Mouse (Mus musculus): Measurements from ENCODE around the gene Ror1. TPM values are rescaled to one million over a fixed set of nuclear protein-coding genes. Genes with fewer than 3 reads are reported as not detected.
A peak's percentile ranks its signal among the peaks of the same experiment; 100 is the strongest.

Gene Ror1
- polyA plus RNA-seq, 1 experiment from 2014 or later: 12.4 TPM

- no peak overlapping the region for H3K27ac ChIP-seq (replicated peaks in 1 of 2; ENCODE audit: control insufficient read depth in 1 of 2, insufficient read depth in 1 of 2, low read depth in 2 of 2, low read length in 2 of 2)
- no peaks in the 10 kb centered on the region for H3K27me3 ChIP-seq (ENCODE audit: control insufficient read depth, insufficient read depth, low read length)
- WGBS: 89% methylated on average over 13 of the region's 13 CpGs
- H3K36me3 ChIP-seq (ENCODE audit: control insufficient read depth, insufficient read depth, low read length): no peaks in the 10 kb centered on the region
- no peak overlapping the region for H3K9ac ChIP-seq (ENCODE audit: low read length)
- no peak for ATAC-seq (ENCODE audit: insufficient number of reproducible peaks, insufficient read depth, low FRiP score, low read depth)
- H3K4me2 ChIP-seq (ENCODE audit: low read length): no peak overlapping the region
- no peak overlapping the region for H3K4me3 ChIP-seq (ENCODE audit: control insufficient read depth in 1 of 2, insufficient read depth in 1 of 2, low read depth in 1 of 2, low read length in 2 of 2)
- H3K4me1 ChIP-seq (ENCODE audit: control insufficient read depth in 2 of 2, insufficient read depth in 2 of 2, low read length in 2 of 2): peaks cover 0 to 7% of the 10 kb centered on the region in 2 experiments; a peak in 1 of 4 replicates
- H3K9me3 ChIP-seq (ENCODE audit: control insufficient read depth, low read length): no peaks in the 10 kb centered on the region
Observed at GRCm38 (mm10) chr4:100057381-100057780, 38.2 kb upstream of the Ror1 start.

- 92% methylated on average over 5 of the region's 5 CpGs for WGBS
- H3K9ac ChIP-seq (ENCODE audit: low read length): no peak overlapping the region
- no peaks in the 10 kb centered on the region for H3K9me3 ChIP-seq (ENCODE audit: control insufficient read depth, low read length)
- H3K4me1 ChIP-seq (ENCODE audit: control insufficient read depth in 2 of 2, insufficient read depth in 2 of 2, low read length in 2 of 2): peaks cover 0 to 7% of the 10 kb centered on the region in 2 experiments; a peak in 1 of 4 replicates
- H3K27ac ChIP-seq (replicated peaks in 1 of 2; ENCODE audit: control insufficient read depth in 1 of 2, insufficient read depth in 1 of 2, low read depth in 2 of 2, low read length in 2 of 2): no peak overlapping the region
- no peak overlapping the region for H3K4me3 ChIP-seq (ENCODE audit: control insufficient read depth in 1 of 2, insufficient read depth in 1 of 2, low read depth in 1 of 2, low read length in 2 of 2)
- H3K27me3 ChIP-seq (ENCODE audit: control insufficient read depth, insufficient read depth, low read length): no peaks in the 10 kb centered on the region
- no peak overlapping the region for H3K4me2 ChIP-seq (ENCODE audit: low read length)
- no peaks in the 10 kb centered on the region for H3K36me3 ChIP-seq (ENCODE audit: control insufficient read depth, insufficient read depth, low read length)
- ATAC-seq (ENCODE audit: insufficient number of reproducible peaks, insufficient read depth, low FRiP score, low read depth): no peak
Observed at GRCm38 (mm10) chr4:100058631-100059030, 37.0 kb upstream of the Ror1 start.

GRCm38 (mm10) chr4:100059811-100060210 lies 35.8 kb upstream of the Ror1 start:
- Histone ChIP-seq H3K9me3 (ENCODE audit: control insufficient read depth, low read length) (no peaks in the 10 kb centered on the region), H3K9ac (ENCODE audit: low read length) (no peak overlapping the region), H3K36me3 (ENCODE audit: control insufficient read depth, insufficient read depth, low read length) (no peaks in the 10 kb centered on the region), H3K4me2 (ENCODE audit: low read length) (no peak overlapping the region), H3K27ac (replicated peaks in 1 of 2; ENCODE audit: control insufficient read depth in 1 of 2, insufficient read depth in 1 of 2, low read depth in 2 of 2, low read length in 2 of 2) (no peak overlapping the region), H3K27me3 (ENCODE audit: control insufficient read depth, insufficient read depth, low read length) (no peaks in the 10 kb centered on the region), H3K4me1 (ENCODE audit: control insufficient read depth in 2 of 2, insufficient read depth in 2 of 2, low read length in 2 of 2) (peaks cover 3 to 7% of the 10 kb centered on the region in 2 experiments; a peak in 2 of 4 replicates), H3K4me3 (ENCODE audit: control insufficient read depth in 1 of 2, insufficient read depth in 1 of 2, low read depth in 1 of 2, low read length in 2 of 2) (no peak overlapping the region)
- WGBS: 72% methylated on average over 3 of the region's 3 CpGs
- no peak for ATAC-seq (ENCODE audit: insufficient number of reproducible peaks, insufficient read depth, low FRiP score, low read depth)

- Histone ChIP-seq H3K4me3 (ENCODE audit: control insufficient read depth in 1 of 2, insufficient read depth in 1 of 2, low read depth in 1 of 2, low read length in 2 of 2) (no peak overlapping the region), H3K27ac (replicated peaks in 1 of 2; ENCODE audit: control insufficient read depth in 1 of 2, insufficient read depth in 1 of 2, low read depth in 2 of 2, low read length in 2 of 2) (no peak overlapping the region), H3K9ac (ENCODE audit: low read length) (no peak overlapping the region), H3K9me3 (ENCODE audit: control insufficient read depth, low read length) (no peaks in the 10 kb centered on the region), H3K27me3 (ENCODE audit: control insufficient read depth, insufficient read depth, low read length) (no peaks in the 10 kb centered on the region), H3K36me3 (ENCODE audit: control insufficient read depth, insufficient read depth, low read length) (no peaks in the 10 kb centered on the region), H3K4me1 (ENCODE audit: control insufficient read depth in 2 of 2, insufficient read depth in 2 of 2, low read length in 2 of 2) (peaks cover 0 to 3% of the 10 kb centered on the region in 2 experiments; a peak in 2 of 4 replicates), H3K4me2 (ENCODE audit: low read length) (no peak overlapping the region)
- no peak for ATAC-seq (ENCODE audit: insufficient number of reproducible peaks, insufficient read depth, low FRiP score, low read depth)
- WGBS: 73% methylated on average over 19 of the region's 19 CpGs
Observed at GRCm38 (mm10) chr4:100061396-100062066, 34.1 kb upstream of the Ror1 start.

- Histone ChIP-seq H3K4me1 (ENCODE audit: control insufficient read depth in 2 of 2, insufficient read depth in 2 of 2, low read length in 2 of 2) (peaks cover 0 to 3% of the 10 kb centered on the region in 2 experiments; a peak in 1 of 4 replicates), H3K27me3 (ENCODE audit: control insufficient read depth, insufficient read depth, low read length) (no peaks in the 10 kb centered on the region), H3K27ac (replicated peaks in 1 of 2; ENCODE audit: control insufficient read depth in 1 of 2, insufficient read depth in 1 of 2, low read depth in 2 of 2, low read length in 2 of 2) (no peak overlapping the region), H3K4me3 (ENCODE audit: control insufficient read depth in 1 of 2, insufficient read depth in 1 of 2, low read depth in 1 of 2, low read length in 2 of 2) (no peak overlapping the region), H3K9me3 (ENCODE audit: control insufficient read depth, low read length) (no peaks in the 10 kb centered on the region), H3K9ac (ENCODE audit: low read length) (no peak overlapping the region), H3K36me3 (ENCODE audit: control insufficient read depth, insufficient read depth, low read length) (no peaks in the 10 kb centered on the region), H3K4me2 (ENCODE audit: low read length) (no peak overlapping the region)
- ATAC-seq (ENCODE audit: insufficient number of reproducible peaks, insufficient read depth, low FRiP score, low read depth): no peak
- WGBS: 86% methylated on average over 2 of the region's 2 CpGs
Observed at GRCm38 (mm10) chr4:100065686-100066085, 29.9 kb upstream of the Ror1 start.

- H3K4me2 ChIP-seq (ENCODE audit: low read length): no peak overlapping the region
- no peak overlapping the region for H3K4me3 ChIP-seq (ENCODE audit: control insufficient read depth in 1 of 2, insufficient read depth in 1 of 2, low read depth in 1 of 2, low read length in 2 of 2)
- no peak overlapping the region for H3K27ac ChIP-seq (replicated peaks in 1 of 2; ENCODE audit: control insufficient read depth in 1 of 2, insufficient read depth in 1 of 2, low read depth in 2 of 2, low read length in 2 of 2)
Observed at GRCm38 (mm10) chr4:100070101-100070500, 25.5 kb upstream of the Ror1 start.

GRCm38 (mm10) chr4:100096596-100097181 lies 1.1 kb downstream of the Ror1 start:
- ATAC-seq (ENCODE audit: insufficient number of reproducible peaks, insufficient read depth, low FRiP score, low read depth): peak; percentile 28; the same call in 1 of the 2 replicates
- H3K4me3 ChIP-seq (ENCODE audit: control insufficient read depth in 1 of 2, insufficient read depth in 1 of 2, low read depth in 1 of 2, low read length in 2 of 2): peak overlapping the region; percentile 79 to 88
- no peaks in the 10 kb centered on the region; the same call in 1 of the 2 replicates for H3K27me3 ChIP-seq (ENCODE audit: control insufficient read depth, insufficient read depth, low read length)
- H3K9ac ChIP-seq (ENCODE audit: low read length): peak overlapping the region; percentile 94
- peak overlapping the region; percentile 85 to 88; a peak in 3 of 4 replicates for H3K27ac ChIP-seq (replicated peaks in 1 of 2; ENCODE audit: control insufficient read depth in 1 of 2, insufficient read depth in 1 of 2, low read depth in 2 of 2, low read length in 2 of 2)
- under 1% methylated on average over 21 of the region's 21 CpGs for WGBS
- no peaks in the 10 kb centered on the region for H3K9me3 ChIP-seq (ENCODE audit: control insufficient read depth, low read length)
- H3K4me1 ChIP-seq (ENCODE audit: control insufficient read depth in 2 of 2, insufficient read depth in 2 of 2, low read length in 2 of 2): peaks cover 5 to 26% of the 10 kb centered on the region in 2 experiments
- peak overlapping the region; percentile 76 for H3K4me2 ChIP-seq (ENCODE audit: low read length)
- H3K36me3 ChIP-seq (ENCODE audit: control insufficient read depth, insufficient read depth, low read length): no peaks in the 10 kb centered on the region

More at GRCm38 (mm10) chr4:100070101-100070500, 25.5 kb upstream of the Ror1 start:
- no peak for ATAC-seq (ENCODE audit: insufficient number of reproducible peaks, insufficient read depth, low FRiP score, low read depth)
- Histone ChIP-seq H3K9me3 (ENCODE audit: control insufficient read depth, low read length) (no peaks in the 10 kb centered on the region), H3K36me3 (ENCODE audit: control insufficient read depth, insufficient read depth, low read length) (no peaks in the 10 kb centered on the region), H3K9ac (ENCODE audit: low read length) (no peak overlapping the region), H3K27me3 (ENCODE audit: control insufficient read depth, insufficient read depth, low read length) (no peaks in the 10 kb centered on the region), H3K4me1 (ENCODE audit: control insufficient read depth in 2 of 2, insufficient read depth in 2 of 2, low read length in 2 of 2) (no peaks in the 10 kb centered on the region)
- 68% methylated on average over 6 of the region's 6 CpGs for WGBS
